Mouse (Mus musculus): ENCODE results near the gene Tmem210. TPM values are rescaled to one million over a fixed set of nuclear protein-coding genes. Genes with fewer than 3 reads are reported as not detected.
A peak's percentile ranks its signal among the peaks of the same experiment; 100 is the strongest.

The Tmem210 gene
- total RNA-seq, 2 experiments from 2014 or later = not detected

- ATAC-seq (replicated peaks; ENCODE audit: low FRiP score, poor library complexity, severe bottlenecking) = no peak
Measured at GRCm38 (mm10) chr2:25328440-25328839, 40.5 kb downstream of the Tmem210 start.

DNA sequence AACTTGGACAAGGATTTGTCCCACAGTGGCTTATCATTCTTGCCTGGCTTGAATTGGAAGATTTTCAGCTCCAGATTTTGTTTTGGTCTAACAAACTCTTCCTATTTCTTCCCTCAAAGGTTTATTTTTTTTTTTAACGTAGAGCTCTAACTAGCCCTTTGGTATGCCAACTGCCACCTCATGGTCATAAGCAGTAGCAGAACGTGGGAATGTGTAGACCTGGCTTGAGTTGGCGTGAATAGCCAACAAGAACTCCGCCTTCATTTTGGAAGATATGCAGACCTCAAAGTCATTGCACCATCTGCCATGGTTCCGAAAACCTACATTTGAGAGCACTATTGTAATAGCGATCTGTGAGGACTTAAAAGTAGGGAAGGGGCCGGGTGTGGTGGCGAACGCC is 43.5 kb downstream of the Tmem210 start:
- no peak for ATAC-seq (replicated peaks; ENCODE audit: low FRiP score, poor library complexity, severe bottlenecking)

GRCm38 (mm10) chr2:25332286-25333160 is 44.6 kb downstream of the Tmem210 start, which contains the start of gene Man1b1:
Man1b1 (plus strand) TSS chr2:25332338.
- ATAC-seq (replicated peaks; ENCODE audit: low FRiP score, poor library complexity, severe bottlenecking) = peak; percentile 96

- ATAC-seq (replicated peaks; ENCODE audit: low FRiP score, poor library complexity, severe bottlenecking) = no peak
Measured at GRCm38 (mm10) chr2:25333569-25333968, 45.6 kb downstream of the Tmem210 start.

GRCm38 (mm10) chr2:25338303-25338702 is 50.4 kb downstream of the Tmem210 start:
- no peak for ATAC-seq (replicated peaks; ENCODE audit: low FRiP score, poor library complexity, severe bottlenecking)

Other genes with a start within 250 kb of the Tmem210 start
Only the 30 nearest of the 34 such genes appear.
- not detected in 2 replicates for gene Noxa1, start 193.0 kb upstream of the Tmem210 start, total RNA-seq (2015; ENCODE audit: low replicate concordance)
- gene Noxa1, start 193.0 kb upstream of the Tmem210 start, total RNA-seq (2017; ENCODE audit: low replicate concordance) = not detected in 2 replicates
- gene Nrarp, start 107.4 kb upstream of the Tmem210 start, total RNA-seq (2015; ENCODE audit: low replicate concordance) = not detected in 2 replicates
- 0.51 TPM in 1 of 2 replicates, not detected in the other for gene Nrarp, start 107.4 kb upstream of the Tmem210 start, total RNA-seq (2017; ENCODE audit: low replicate concordance)
- 3.1 and 5.0 TPM in 2 replicates for gene Tor4a, start 91.3 kb upstream of the Tmem210 start, total RNA-seq (2015; ENCODE audit: low replicate concordance)
- 6.7 and 7.4 TPM in 2 replicates for gene Tor4a, start 91.3 kb upstream of the Tmem210 start, total RNA-seq (2017; ENCODE audit: low replicate concordance)
- 0.77 and 6.1 TPM in 2 replicates for gene Nelfb, start 76.7 kb upstream of the Tmem210 start, total RNA-seq (2015; ENCODE audit: low replicate concordance)
- 19.5 and 25.7 TPM in 2 replicates for gene Nelfb, start 76.7 kb upstream of the Tmem210 start, total RNA-seq (2017; ENCODE audit: low replicate concordance)
- not detected in 2 replicates for gene Stpg3, start 73.5 kb upstream of the Tmem210 start, total RNA-seq (2015; ENCODE audit: low replicate concordance)
- 0.34 TPM in 1 of 2 replicates, not detected in the other for gene Stpg3, start 73.5 kb upstream of the Tmem210 start, total RNA-seq (2017; ENCODE audit: low replicate concordance)
- not detected in 2 replicates for gene Fam166a, start 69.4 kb upstream of the Tmem210 start, total RNA-seq (2015; ENCODE audit: low replicate concordance)
- not detected in 2 replicates for gene Fam166a, start 69.4 kb upstream of the Tmem210 start, total RNA-seq (2017; ENCODE audit: low replicate concordance)
- 161 and 203 TPM in 2 replicates for gene Tubb4b, start 63.4 kb upstream of the Tmem210 start, total RNA-seq (2015; ENCODE audit: low replicate concordance)
- 205 and 234 TPM in 2 replicates for gene Tubb4b, start 63.4 kb upstream of the Tmem210 start, total RNA-seq (2017; ENCODE audit: low replicate concordance)
- not detected in 2 replicates for gene Slc34a3, start 53.8 kb upstream of the Tmem210 start, total RNA-seq (2015; ENCODE audit: low replicate concordance)
- not detected in 2 replicates for gene Slc34a3, start 53.8 kb upstream of the Tmem210 start, total RNA-seq (2017; ENCODE audit: low replicate concordance)
- gene Rnf224, start 51.4 kb upstream of the Tmem210 start, total RNA-seq (2015; ENCODE audit: low replicate concordance) = not detected in 2 replicates
- not detected in 2 replicates for gene Rnf224, start 51.4 kb upstream of the Tmem210 start, total RNA-seq (2017; ENCODE audit: low replicate concordance)
- not detected in 2 replicates for gene Rnf208, start 45.9 kb upstream of the Tmem210 start, total RNA-seq (2015; ENCODE audit: low replicate concordance)
- not detected in 2 replicates for gene Rnf208, start 45.9 kb upstream of the Tmem210 start, total RNA-seq (2017; ENCODE audit: low replicate concordance)
- gene Cysrt1, start 45.7 kb upstream of the Tmem210 start, total RNA-seq (2015; ENCODE audit: low replicate concordance) = not detected in 2 replicates
- not detected in 2 replicates for gene Cysrt1, start 45.7 kb upstream of the Tmem210 start, total RNA-seq (2017; ENCODE audit: low replicate concordance)
- gene AL732309.1, start 41.3 kb upstream of the Tmem210 start, total RNA-seq (2015; ENCODE audit: low replicate concordance) = 2.1 and 3.3 TPM in 2 replicates
- gene AL732309.1, start 41.3 kb upstream of the Tmem210 start, total RNA-seq (2017; ENCODE audit: low replicate concordance) = 1.6 TPM in 1 of 2 replicates, not detected in the other
- gene Tmem203, start 32.7 kb upstream of the Tmem210 start, total RNA-seq (2015; ENCODE audit: low replicate concordance) = 2.5 and 8.8 TPM in 2 replicates
- 2.2 and 3.7 TPM in 2 replicates for gene Tmem203, start 32.7 kb upstream of the Tmem210 start, total RNA-seq (2017; ENCODE audit: low replicate concordance)
- 1.5 and 4.0 TPM in 2 replicates for gene Tprn, start 25.5 kb upstream of the Tmem210 start, total RNA-seq (2015; ENCODE audit: low replicate concordance)
- 0.26 and 2.6 TPM in 2 replicates for gene Tprn, start 25.5 kb upstream of the Tmem210 start, total RNA-seq (2017; ENCODE audit: low replicate concordance)
- 36.5 and 67.5 TPM in 2 replicates for gene Ssna1, start 15.7 kb upstream of the Tmem210 start, total RNA-seq (2015; ENCODE audit: low replicate concordance)
- gene Ssna1, start 15.7 kb upstream of the Tmem210 start, total RNA-seq (2017; ENCODE audit: low replicate concordance) = 9.9 and 24.8 TPM in 2 replicates
- gene Anapc2, start 15.7 kb upstream of the Tmem210 start, total RNA-seq (2015; ENCODE audit: low replicate concordance) = 8.4 and 12.9 TPM in 2 replicates
- gene Anapc2, start 15.7 kb upstream of the Tmem210 start, total RNA-seq (2017; ENCODE audit: low replicate concordance) = 9.2 and 18.7 TPM in 2 replicates
- gene Lrrc26, start 1.8 kb downstream of the Tmem210 start, total RNA-seq (2015; ENCODE audit: low replicate concordance) = not detected in 2 replicates
- gene Lrrc26, start 1.8 kb downstream of the Tmem210 start, total RNA-seq (2017; ENCODE audit: low replicate concordance) = not detected in 2 replicates
- not detected in 2 replicates for gene Grin1, start 31.0 kb downstream of the Tmem210 start, total RNA-seq (2015; ENCODE audit: low replicate concordance)
- gene Grin1, start 31.0 kb downstream of the Tmem210 start, total RNA-seq (2017; ENCODE audit: low replicate concordance) = not detected in 2 replicates
- 4.6 and 11.1 TPM in 2 replicates for gene Man1b1, start 44.2 kb downstream of the Tmem210 start, total RNA-seq (2015; ENCODE audit: low replicate concordance)
- gene Man1b1, start 44.2 kb downstream of the Tmem210 start, total RNA-seq (2017; ENCODE audit: low replicate concordance) = 13.2 and 28.3 TPM in 2 replicates
- 13.3 TPM in 1 of 2 replicates, not detected in the other for gene Dpp7, start 68.2 kb downstream of the Tmem210 start, total RNA-seq (2015; ENCODE audit: low replicate concordance)
- 2.6 TPM in 1 of 2 replicates, not detected in the other for gene Dpp7, start 68.2 kb downstream of the Tmem210 start, total RNA-seq (2017; ENCODE audit: low replicate concordance)
- gene Uap1l1, start 77.5 kb downstream of the Tmem210 start, total RNA-seq (2015; ENCODE audit: low replicate concordance) = 7.7 and 13.3 TPM in 2 replicates
- 0.51 and 3.9 TPM in 2 replicates for gene Uap1l1, start 77.5 kb downstream of the Tmem210 start, total RNA-seq (2017; ENCODE audit: low replicate concordance)
- gene Sapcd2, start 84.2 kb downstream of the Tmem210 start, total RNA-seq (2015; ENCODE audit: low replicate concordance) = 3.3 and 8.8 TPM in 2 replicates
- 0.98 and 8.0 TPM in 2 replicates for gene Sapcd2, start 84.2 kb downstream of the Tmem210 start, total RNA-seq (2017; ENCODE audit: low replicate concordance)
- gene Entpd2, start 107.7 kb downstream of the Tmem210 start, total RNA-seq (2015; ENCODE audit: low replicate concordance) = not detected in 2 replicates
- gene Entpd2, start 107.7 kb downstream of the Tmem210 start, total RNA-seq (2017; ENCODE audit: low replicate concordance) = not detected in 2 replicates
- gene Npdc1, start 111.2 kb downstream of the Tmem210 start, total RNA-seq (2015; ENCODE audit: low replicate concordance) = not detected in 2 replicates
- gene Npdc1, start 111.2 kb downstream of the Tmem210 start, total RNA-seq (2017; ENCODE audit: low replicate concordance) = not detected in 2 replicates
- 2.7 and 4.0 TPM in 2 replicates for gene Fut7, start 135.1 kb downstream of the Tmem210 start, total RNA-seq (2015; ENCODE audit: low replicate concordance)
- 4.4 and 4.5 TPM in 2 replicates for gene Fut7, start 135.1 kb downstream of the Tmem210 start, total RNA-seq (2017; ENCODE audit: low replicate concordance)
- 7.7 and 16.7 TPM in 2 replicates for gene Abca2, start 140.6 kb downstream of the Tmem210 start, total RNA-seq (2015; ENCODE audit: low replicate concordance)
- gene Abca2, start 140.6 kb downstream of the Tmem210 start, total RNA-seq (2017; ENCODE audit: low replicate concordance) = 4.5 and 7.3 TPM in 2 replicates
- gene Clic3, start 168.7 kb downstream of the Tmem210 start, total RNA-seq (2015; ENCODE audit: low replicate concordance) = not detected in 2 replicates
- not detected in 2 replicates for gene Clic3, start 168.7 kb downstream of the Tmem210 start, total RNA-seq (2017; ENCODE audit: low replicate concordance)
- gene Paxx, start 172.9 kb downstream of the Tmem210 start, total RNA-seq (2015; ENCODE audit: low replicate concordance) = 18.2 and 33.8 TPM in 2 replicates
- gene Paxx, start 172.9 kb downstream of the Tmem210 start, total RNA-seq (2017; ENCODE audit: low replicate concordance) = 8.4 and 10.6 TPM in 2 replicates
- gene Ptgds, start 181.9 kb downstream of the Tmem210 start, total RNA-seq (2015; ENCODE audit: low replicate concordance) = 1.3 TPM in 1 of 2 replicates, not detected in the other
- gene Ptgds, start 181.9 kb downstream of the Tmem210 start, total RNA-seq (2017; ENCODE audit: low replicate concordance) = not detected in 2 replicates
- not detected in 2 replicates for gene Lcn12, start 205.8 kb downstream of the Tmem210 start, total RNA-seq (2015; ENCODE audit: low replicate concordance)
- not detected in 2 replicates for gene Lcn12, start 205.8 kb downstream of the Tmem210 start, total RNA-seq (2017; ENCODE audit: low replicate concordance)